ENCODE assay signal across 9 mouse cellular contexts in genomic region chr8:71528362-71529073, GRCm38 (mm10). TPM values are rescaled to one million over a fixed set of nuclear protein-coding genes. Genes with fewer than 3 reads are reported as not detected.
A peak's percentile ranks its signal among the peaks of the same experiment; 100 is the strongest.
DNase-seq lines count a peak whose midpoint lies in the region; ATAC-seq lines count a peak whose summit lies in the region.
"Had no signal": no experiment of that assay in that cellular context is flagged by ENCODE, and none has a peak within 500 bp of the region (broad histone marks: within the 10 kb centered on the region; RNA-seq: fewer than 3 reads in every experiment).

No protein-coding gene starts in this region.

- no peaks in the 10 kb centered on the region for H3K36me3 ChIP-seq in neural tube, embryonic 13.5 days
- no peaks in the 10 kb centered on the region for H3K36me3 ChIP-seq in neural tube, embryonic 15.5 days
- no peaks in the 10 kb centered on the region for H3K36me3 ChIP-seq in hindbrain, embryonic 14.5 days (replicated peaks; ENCODE audit: control insufficient read depth, insufficient read depth)
- H3K36me3 ChIP-seq in liver, embryonic 13.5 days = no peaks in the 10 kb centered on the region

- no peak overlapping the region for H3K9ac ChIP-seq in neural tube, embryonic 13.5 days
- H3K9ac ChIP-seq in neural tube, embryonic 15.5 days (replicated peaks) = no peak overlapping the region
- no peak overlapping the region for H3K9ac ChIP-seq in hindbrain, embryonic 14.5 days
- H3K9ac ChIP-seq in liver, embryonic 13.5 days = no peak overlapping the region

- H3K9me3 ChIP-seq in neural tube, embryonic 13.5 days = no peaks in the 10 kb centered on the region
- no peaks in the 10 kb centered on the region for H3K9me3 ChIP-seq in neural tube, embryonic 15.5 days (replicated peaks)
- no peaks in the 10 kb centered on the region for H3K9me3 ChIP-seq in hindbrain, embryonic 14.5 days (ENCODE audit: control insufficient read depth, low read length)
- H3K9me3 ChIP-seq in liver, embryonic 13.5 days (replicated peaks) = no peaks in the 10 kb centered on the region

- peak overlapping the region; percentile 68 for H3K27ac ChIP-seq in neural tube, embryonic 13.5 days (replicated peaks)
- no peak overlapping the region for H3K27ac ChIP-seq in neural tube, embryonic 15.5 days (replicated peaks)
- H3K27ac ChIP-seq in hindbrain, embryonic 14.5 days = peak overlapping the region; percentile 18; the same call in 1 of the 2 replicates
- peak overlapping the region; percentile 60; the same call in 1 of the 2 replicates for H3K27ac ChIP-seq in liver, embryonic 13.5 days

- ATAC-seq in neural tube, embryonic 13.5 days (ENCODE audit: low read depth) = no peak
- no peak for ATAC-seq in neural tube, embryonic 15.5 days (ENCODE audit: low FRiP score)
- no peak for ATAC-seq in hindbrain, embryonic 14.5 days (ENCODE audit: low FRiP score)
- ATAC-seq in liver, embryonic 13.5 days (ENCODE audit: low read depth) = peak; percentile 56; the same call in 1 of the 2 replicates
- ATAC-seq: Patski had no signal

- DNase-seq in hindbrain, embryonic 14.5 days (ENCODE audit: low spot score) = no peak
- DNase-seq in liver, embryonic 13.5 days = no peak
- DNase-seq in thymus, postnatal 0 days (ENCODE audit: low spot score) = peak; percentile 77
- DNase-seq in left cerebral cortex, postnatal 10 days (ENCODE audit: extremely low spot score in 1 of 2, low spot score in 2 of 2) = no peak
- no peak for DNase-seq in layer of hippocampus, adult 8-10 months (ENCODE audit: low spot score in 2 of 2)
- DNase-seq in spleen, postnatal 4 days (ENCODE audit: low spot score in 2 of 2) = no peak

- no peak overlapping the region for H3K4me2 ChIP-seq in neural tube, embryonic 13.5 days
- no peak overlapping the region for H3K4me2 ChIP-seq in neural tube, embryonic 15.5 days
- no peak overlapping the region for H3K4me2 ChIP-seq in hindbrain, embryonic 14.5 days (replicated peaks)
- H3K4me2 ChIP-seq in liver, embryonic 13.5 days = no peak overlapping the region

- 84% methylated on average over 11 of the region's 11 CpGs for whole genome bisulfite sequencing in neural tube, embryonic 13.5 days
- WGBS in neural tube, embryonic 15.5 days = 84% methylated on average over 11 of the region's 11 CpGs
- 83% methylated on average over 11 of the region's 11 CpGs for WGBS in hindbrain, embryonic 14.5 days
- 20% methylated on average over 11 of the region's 11 CpGs for WGBS in liver, embryonic 13.5 days (ENCODE audit: insufficient replicate concordance)

- H3K4me1 ChIP-seq in neural tube, embryonic 13.5 days (replicated peaks) = peaks cover 15% of the 10 kb centered on the region
- H3K4me1 ChIP-seq in neural tube, embryonic 15.5 days = 0 out of 2 replicates have a peak, but pooled peaks cover 5% of the 10 kb centered on the region
- no peaks in the 10 kb centered on the region for H3K4me1 ChIP-seq in hindbrain, embryonic 14.5 days (replicated peaks; ENCODE audit: control insufficient read depth, insufficient read depth, low read length)
- 0 out of 2 replicates have a peak, but pooled peaks cover 23% of the 10 kb centered on the region for H3K4me1 ChIP-seq in liver, embryonic 13.5 days (replicated peaks)

- intact Hi-C loops in left cerebral cortex, postnatal 10 days (cut with DNase I) = no loop called here

- H3K27me3 ChIP-seq in neural tube, embryonic 13.5 days = peaks cover 51% of the 10 kb centered on the region
- peaks cover 42% of the 10 kb centered on the region for H3K27me3 ChIP-seq in neural tube, embryonic 15.5 days (replicated peaks)
- peaks cover 33% of the 10 kb centered on the region for H3K27me3 ChIP-seq in hindbrain, embryonic 14.5 days (ENCODE audit: control insufficient read depth, insufficient read depth, low read length)
- peaks cover 36% of the 10 kb centered on the region for H3K27me3 ChIP-seq in liver, embryonic 13.5 days
- H3K27me3 ChIP-seq: Patski had no signal

- no peak overlapping the region for H3K4me3 ChIP-seq in neural tube, embryonic 13.5 days
- no peak overlapping the region for H3K4me3 ChIP-seq in neural tube, embryonic 15.5 days (replicated peaks)
- no peak overlapping the region for H3K4me3 ChIP-seq in hindbrain, embryonic 14.5 days (replicated peaks; ENCODE audit: low read length)
- no peak overlapping the region for H3K4me3 ChIP-seq in liver, embryonic 13.5 days (replicated peaks)

RNA-seq across cellular contexts. Expression of gene Ccdc194, which starts 3.0 kb away (rescaled TPM):
- polyA plus RNA-seq in neural tube, embryonic 13.5 days (2015; fragmentation: Nextera tagmentation; extraction: Ambion mirVana) = 0.17 and 0.24 TPM in 2 replicates
- 0.13 TPM in 2 replicates for polyA plus RNA-seq in neural tube, embryonic 15.5 days (2015; fragmentation: Nextera tagmentation; extraction: Ambion mirVana)
- 0.22 and 0.92 TPM in 2 replicates for polyA plus RNA-seq in hindbrain, embryonic 14.5 days (2014; fragmentation: Nextera tagmentation; extraction: Ambion mirVana)
- polyA plus RNA-seq in liver, embryonic 13.5 days (2015; fragmentation: Nextera tagmentation; extraction: Ambion mirVana) = 0.15 TPM in 2 replicates
- polyA plus RNA-seq in thymus, postnatal 0 days (2015; fragmentation: Nextera tagmentation; extraction: Ambion mirVana) = 0.08 and 0.15 TPM in 2 replicates
- not detected for total RNA-seq in left cerebral cortex, postnatal 10 days (2021)
- total RNA-seq in layer of hippocampus, adult 8-10 months (2022) = not detected

RNA-seq across cellular contexts. Expression of gene Bst2, which starts 8.7 kb away (rescaled TPM):
- polyA plus RNA-seq in neural tube, embryonic 13.5 days (2015; fragmentation: Nextera tagmentation; extraction: Ambion mirVana) = 16.0 and 23.4 TPM in 2 replicates
- polyA plus RNA-seq in neural tube, embryonic 15.5 days (2015; fragmentation: Nextera tagmentation; extraction: Ambion mirVana) = 16.1 and 35.7 TPM in 2 replicates
- polyA plus RNA-seq in hindbrain, embryonic 14.5 days (2014; fragmentation: Nextera tagmentation; extraction: Ambion mirVana) = 4.0 and 5.4 TPM in 2 replicates
- polyA plus RNA-seq in liver, embryonic 13.5 days (2015; fragmentation: Nextera tagmentation; extraction: Ambion mirVana) = 34.1 and 36.0 TPM in 2 replicates
- 158 TPM in 2 replicates for polyA plus RNA-seq in thymus, postnatal 0 days (2015; fragmentation: Nextera tagmentation; extraction: Ambion mirVana)
- 1 to 10 TPM in 1 of 2 experiments, under 1 TPM in 1; 0.95 to 3.4 TPM for total RNA-seq in left cerebral cortex, postnatal 10 days (2021)
- 10 to 100 TPM in 2 of 4 experiments, 1 to 10 TPM in 2; 4.1 to 23.3 (median 8.6) TPM for total RNA-seq in layer of hippocampus, adult 8-10 months (2022)

RNA-seq across cellular contexts. Expression of gene Mvb12a, which starts 14.2 kb away (rescaled TPM):
- polyA plus RNA-seq in neural tube, embryonic 13.5 days (2015; fragmentation: Nextera tagmentation; extraction: Ambion mirVana) = 56.2 and 60.7 TPM in 2 replicates
- 71.3 and 72.0 TPM in 2 replicates for polyA plus RNA-seq in neural tube, embryonic 15.5 days (2015; fragmentation: Nextera tagmentation; extraction: Ambion mirVana)
- polyA plus RNA-seq in hindbrain, embryonic 14.5 days (2014; fragmentation: Nextera tagmentation; extraction: Ambion mirVana) = 50.8 and 66.6 TPM in 2 replicates
- 30.4 and 33.9 TPM in 2 replicates for polyA plus RNA-seq in liver, embryonic 13.5 days (2015; fragmentation: Nextera tagmentation; extraction: Ambion mirVana)
- polyA plus RNA-seq in thymus, postnatal 0 days (2015; fragmentation: Nextera tagmentation; extraction: Ambion mirVana) = 98.3 and 101 TPM in 2 replicates
- total RNA-seq in left cerebral cortex, postnatal 10 days (2021) = 10 to 100 TPM; 35.1 to 36.6 TPM
- 10 to 100 TPM; 32.6 to 43.7 (median 36.8) TPM for total RNA-seq in layer of hippocampus, adult 8-10 months (2022)

RNA-seq across cellular contexts. Expression of gene Plvap, which starts 17.0 kb away (rescaled TPM):
- 20.8 and 22.2 TPM in 2 replicates for polyA plus RNA-seq in neural tube, embryonic 13.5 days (2015; fragmentation: Nextera tagmentation; extraction: Ambion mirVana)
- 9.5 and 21.1 TPM in 2 replicates for polyA plus RNA-seq in neural tube, embryonic 15.5 days (2015; fragmentation: Nextera tagmentation; extraction: Ambion mirVana)
- polyA plus RNA-seq in hindbrain, embryonic 14.5 days (2014; fragmentation: Nextera tagmentation; extraction: Ambion mirVana) = 9.2 and 10.5 TPM in 2 replicates
- polyA plus RNA-seq in liver, embryonic 13.5 days (2015; fragmentation: Nextera tagmentation; extraction: Ambion mirVana) = 24.3 and 28.4 TPM in 2 replicates
- 27.5 and 31.6 TPM in 2 replicates for polyA plus RNA-seq in thymus, postnatal 0 days (2015; fragmentation: Nextera tagmentation; extraction: Ambion mirVana)
- 1 to 10 TPM; 5.6 to 7.3 TPM for total RNA-seq in left cerebral cortex, postnatal 10 days (2021)
- 1 to 10 TPM; 6.2 to 9.6 (median 7.4) TPM for total RNA-seq in layer of hippocampus, adult 8-10 months (2022)

RNA-seq across cellular contexts. Expression of gene Tmem221, which starts 30.2 kb away (rescaled TPM):
- polyA plus RNA-seq in neural tube, embryonic 13.5 days (2015; fragmentation: Nextera tagmentation; extraction: Ambion mirVana) = 0.25 TPM in 1 of 2 replicates, not detected in the other
- 0.15 and 0.95 TPM in 2 replicates for polyA plus RNA-seq in neural tube, embryonic 15.5 days (2015; fragmentation: Nextera tagmentation; extraction: Ambion mirVana)
- 0.32 TPM in 1 of 2 replicates, not detected in the other for polyA plus RNA-seq in hindbrain, embryonic 14.5 days (2014; fragmentation: Nextera tagmentation; extraction: Ambion mirVana)
- 0.53 and 0.66 TPM in 2 replicates for polyA plus RNA-seq in liver, embryonic 13.5 days (2015; fragmentation: Nextera tagmentation; extraction: Ambion mirVana)
- 13.0 and 13.1 TPM in 2 replicates for polyA plus RNA-seq in thymus, postnatal 0 days (2015; fragmentation: Nextera tagmentation; extraction: Ambion mirVana)
- total RNA-seq in left cerebral cortex, postnatal 10 days (2021) = not detected
- 1 to 10 TPM in 1 of 4 experiments, under 1 TPM in 3; 0.27 to 1.3 (median 0.54) TPM for total RNA-seq in layer of hippocampus, adult 8-10 months (2022)
